Mouse (Mus musculus) CD4-positive, CD25-positive, alpha-beta regulatory T cell, adult 4 months (primary cell): Measurements from ENCODE around the gene Cdk2ap2. TPM values are rescaled to one million over a fixed set of nuclear protein-coding genes. Genes with fewer than 3 reads are reported as not detected.
"Not testable (repeated sequence)": the region's sequence is repeated elsewhere in the genome, so short reads cannot be mapped to it uniquely, and the experiment has no call there.

Experiments
- ATAC-seq: one replicate; pipeline ENCODE4 v1.8.0; 2017
- polyA plus RNA-seq, 2 experiments: library from polyadenylated mRNA; unstranded; fragments of 100-300 nt; shearing (Covaris generic); gene quantifications; one replicate each; pipeline ENCODE4 v1.2.1; 2017

Gene Cdk2ap2
- polyA plus RNA-seq, 2 experiments from 2014 or later: 328 to 403 TPM

GRCm38 (mm10) chr19:4118350-4118749, 21.4 kb downstream of the Cdk2ap2 start:
- ATAC-seq: no peak

- ATAC-seq: peak; percentile 76
Observed at GRCm38 (mm10) chr19:4119716-4120487, 22.9 kb downstream of the Cdk2ap2 start.

- no peak for ATAC-seq
Observed at GRCm38 (mm10) chr19:4120496-4120895, 23.5 kb downstream of the Cdk2ap2 start.

GRCm38 (mm10) chr19:4121097-4121805, 24.3 kb downstream of the Cdk2ap2 start:
- ATAC-seq: peak; percentile 59

- ATAC-seq: not testable (repeated sequence)
Observed at GRCm38 (mm10) chr19:4121896-4122295, 24.9 kb downstream of the Cdk2ap2 start.

GRCm38 (mm10) chr19:4122411-4123370, 25.7 kb downstream of the Cdk2ap2 start:
- no peak for ATAC-seq

- ATAC-seq: no peak
Observed at GRCm38 (mm10) chr19:4124432-4124831, 27.4 kb downstream of the Cdk2ap2 start.

- not testable (repeated sequence) for ATAC-seq
Observed at GRCm38 (mm10) chr19:4125268-4125667, 28.3 kb downstream of the Cdk2ap2 start.

- ATAC-seq: peak; percentile 73
Observed at GRCm38 (mm10) chr19:4125741-4126696, 29.0 kb downstream of the Cdk2ap2 start, which contains the start of gene Aip. Aip (minus strand) TSS chr19:4125858.

GRCm38 (mm10) chr19:4126759-4127495, 29.9 kb downstream of the Cdk2ap2 start:
- ATAC-seq: no peak

GRCm38 (mm10) chr19:4129462-4129861, 32.5 kb downstream of the Cdk2ap2 start:
- ATAC-seq: no peak

- no peak for ATAC-seq
Observed at GRCm38 (mm10) chr19:4130106-4130505, 33.1 kb downstream of the Cdk2ap2 start.

GRCm38 (mm10) chr19:4131075-4131474, 34.1 kb downstream of the Cdk2ap2 start:
- ATAC-seq: no peak

GRCm38 (mm10) chr19:4131768-4132167, 34.8 kb downstream of the Cdk2ap2 start:
- ATAC-seq: no peak

GRCm38 (mm10) chr19:4134354-4134753, 37.4 kb downstream of the Cdk2ap2 start:
- no peak for ATAC-seq

- ATAC-seq: peak; percentile 91
Observed at GRCm38 (mm10) chr19:4135229-4135962, 38.4 kb downstream of the Cdk2ap2 start.

GRCm38 (mm10) chr19:4135963-4136345, 39.0 kb downstream of the Cdk2ap2 start:
- peak; percentile 76 for ATAC-seq

- ATAC-seq: no peak
Observed at GRCm38 (mm10) chr19:4136463-4136862, 39.5 kb downstream of the Cdk2ap2 start.

GRCm38 (mm10) chr19:4137913-4138312, 40.9 kb downstream of the Cdk2ap2 start:
- no peak for ATAC-seq

GRCm38 (mm10) chr19:4139446-4139845, 42.5 kb downstream of the Cdk2ap2 start, which contains the start of gene Gpr152:
Gpr152 (plus strand) TSS chr19:4139787.
- ATAC-seq: no peak
